Mouse (Mus musculus): ENCODE results near the gene Manea.
"Not testable (repeated sequence)": the region's sequence is repeated elsewhere in the genome, so short reads cannot be mapped to it uniquely, and the experiment has no call there.

The Manea gene

DNA sequence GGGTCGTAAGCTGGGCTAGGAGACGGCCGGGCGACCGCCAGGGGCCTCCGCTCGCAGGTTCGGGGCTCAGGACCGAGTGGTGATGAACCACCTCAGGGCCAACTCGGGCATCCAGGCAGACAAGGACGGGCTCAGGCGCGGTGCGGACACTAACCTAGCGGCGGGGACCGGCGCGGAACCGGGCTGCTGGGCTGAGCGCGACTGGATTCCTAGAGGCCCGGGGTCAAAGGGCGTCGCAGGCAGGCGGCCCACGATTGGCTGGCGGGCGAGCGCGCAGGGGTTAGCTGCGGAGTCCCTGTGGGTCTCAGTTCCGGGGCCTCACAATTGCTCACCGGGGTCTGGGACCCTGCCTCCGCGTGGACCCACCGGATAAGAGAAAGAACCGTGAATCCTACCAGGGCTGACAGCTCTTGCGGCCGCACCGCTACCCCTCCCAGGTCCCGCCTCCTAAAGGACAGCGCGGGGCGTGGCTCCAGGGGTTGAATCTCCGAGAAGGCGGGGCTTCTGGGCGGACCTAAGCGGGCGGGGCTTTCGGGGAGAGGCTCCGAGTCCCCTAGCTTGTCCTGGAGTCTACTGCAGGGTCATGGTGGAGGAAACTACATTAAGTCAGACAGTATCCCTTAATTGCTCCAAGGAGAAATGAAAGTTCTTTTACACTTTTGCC, at the start of gene Manea:
TSS of gene Manea (minus strand) at position 449 of the 664 bp plus-strand sequence.
- peak; percentile 69 for DNase-seq (ENCODE audit: low spot score)

GRCm38 (mm10) chr4:26354616-26355015, 7.9 kb upstream of the Manea start:
- DNase-seq (ENCODE audit: low spot score): no peak

- no peak for DNase-seq (ENCODE audit: low spot score)
Observed at GRCm38 (mm10) chr4:26353643-26354231, 7.0 kb upstream of the Manea start.

- no peak for DNase-seq (ENCODE audit: low spot score)
Observed at GRCm38 (mm10) chr4:26347239-26347638, 548 bp upstream of the Manea start.

- no peak for DNase-seq (ENCODE audit: low spot score)
Observed at GRCm38 (mm10) chr4:26345741-26346442, 799 bp downstream of the Manea start.

DNA sequence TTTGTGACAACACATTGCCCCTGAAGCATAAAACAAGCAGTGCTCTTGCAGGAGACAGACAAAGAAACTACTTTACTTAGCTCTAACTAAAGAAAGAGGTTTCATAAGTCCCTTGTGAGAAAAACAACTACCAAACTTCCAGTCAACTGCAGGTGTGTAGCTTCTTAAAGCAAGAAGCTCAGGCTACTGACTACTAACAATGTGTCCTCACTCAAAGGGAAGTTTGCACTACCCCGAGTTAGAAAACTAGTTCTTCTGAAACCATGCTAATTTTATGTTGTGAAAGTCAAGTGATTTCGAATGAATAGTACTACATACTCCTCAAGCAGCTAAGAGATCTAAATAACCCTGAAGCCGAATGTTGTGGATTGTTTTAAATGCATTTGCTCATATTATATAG, 1.6 kb downstream of the Manea start:
- DNase-seq (ENCODE audit: low spot score): no peak

DNA sequence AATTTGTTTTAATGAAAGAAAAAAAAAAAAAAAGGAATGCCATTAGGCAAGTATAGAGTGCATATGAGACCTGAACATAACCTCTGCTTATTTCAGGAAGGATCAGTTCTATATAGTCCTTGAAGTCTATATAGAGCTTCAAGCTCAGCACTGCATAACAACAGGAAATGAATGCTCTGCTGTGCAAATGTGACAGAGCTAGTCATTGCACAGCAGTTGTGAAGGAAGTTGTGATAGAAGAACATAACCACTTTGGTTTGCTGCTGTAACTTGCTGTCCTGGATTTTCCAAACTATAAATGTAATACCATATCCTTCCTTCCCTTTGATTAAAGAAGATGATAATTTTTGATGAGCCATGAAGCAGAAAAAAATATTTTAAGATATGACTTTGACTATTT, 4.3 kb downstream of the Manea start:
- DNase-seq (ENCODE audit: low spot score): no peak

DNA sequence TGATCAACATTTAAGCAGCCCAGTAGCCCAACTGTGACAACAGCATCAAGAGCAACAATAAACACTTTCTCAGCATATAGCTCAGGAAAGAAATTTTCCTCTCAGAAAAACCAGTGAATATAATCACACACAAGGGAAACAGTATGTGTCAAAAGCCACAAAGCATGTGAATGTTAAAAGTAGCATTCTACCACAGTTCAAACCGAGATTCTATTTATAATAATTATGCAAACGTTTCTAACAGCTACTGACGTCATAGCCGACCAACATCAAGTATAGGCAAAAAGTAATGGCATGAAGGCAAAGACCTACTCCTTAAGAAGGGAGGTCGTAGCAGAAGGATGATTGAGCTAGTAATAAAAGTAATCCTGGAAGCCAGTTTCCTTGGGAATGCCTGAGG, 8.1 kb downstream of the Manea start:
- DNase-seq (ENCODE audit: low spot score): no peak

GRCm38 (mm10) chr4:26336563-26336962, 10.1 kb downstream of the Manea start:
- DNase-seq (ENCODE audit: low spot score): no peak

DNA sequence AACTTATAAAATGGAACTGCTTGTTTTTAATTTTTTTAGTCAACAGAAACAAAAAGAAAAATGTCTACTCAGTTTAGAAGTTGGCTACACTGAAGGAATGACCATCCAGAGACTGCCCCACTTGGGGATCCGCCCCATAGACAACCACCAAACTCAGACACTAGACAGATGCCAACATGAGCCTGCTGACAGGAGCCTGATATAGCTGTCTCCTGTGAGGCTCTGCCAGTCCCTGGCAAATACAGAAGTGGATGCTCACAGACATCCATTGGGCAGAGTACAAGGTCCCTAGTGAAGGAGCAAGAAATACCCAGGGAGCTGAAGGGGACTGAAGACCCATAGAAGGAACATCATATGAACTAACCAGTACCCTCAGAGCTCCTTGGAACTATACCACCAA, 42.0 kb downstream of the Manea start:
- DNase-seq (ENCODE audit: low spot score): not testable (repeated sequence)

DNA sequence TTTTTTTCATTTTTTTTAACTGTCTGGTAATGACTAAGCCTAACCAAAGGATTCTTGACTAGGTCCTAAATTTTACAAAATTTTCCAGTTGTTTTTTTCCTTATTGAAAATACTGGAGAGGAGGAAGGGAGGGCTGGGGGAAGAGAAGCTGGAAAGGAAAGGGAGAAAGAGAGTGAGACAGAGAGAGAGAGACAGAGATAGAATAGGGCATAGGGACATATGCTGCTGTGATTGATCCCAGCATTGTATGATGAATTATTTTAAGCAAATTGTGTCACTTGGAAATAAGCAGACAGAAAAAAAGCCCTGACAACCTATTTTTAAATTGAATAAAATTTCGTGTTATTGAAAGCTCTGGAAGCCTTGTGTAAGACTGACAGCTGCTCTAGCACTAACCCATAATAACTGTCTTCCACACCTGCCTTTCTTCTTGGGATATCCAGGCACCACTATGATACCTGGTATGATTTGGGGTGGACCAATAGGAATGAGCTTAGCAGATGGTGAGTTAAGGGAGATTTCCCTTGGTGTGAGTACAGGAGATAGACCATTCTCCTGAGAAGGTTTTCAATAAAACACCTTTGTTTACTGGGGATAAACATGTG, 69.5 kb downstream of the Manea start:
- DNase-seq (ENCODE audit: low spot score): no peak

GRCm38 (mm10) chr4:26276264-26276663, 70.4 kb downstream of the Manea start:
- DNase-seq (ENCODE audit: low spot score): no peak

GRCm38 (mm10) chr4:26275769-26276168, 70.9 kb downstream of the Manea start:
- DNase-seq (ENCODE audit: low spot score): no peak

All from layer of hippocampus, adult 9-10 months (tissue).